Mouse (Mus musculus) erythroblast, adult 5-6 weeks (primary cell): ENCODE data around the gene Ttbk1. TPM values are rescaled to one million over a fixed set of nuclear protein-coding genes. Genes with fewer than 3 reads are reported as not detected.

Experiments
- ATAC-seq: replicated peaks from 2 replicates; pipeline ENCODE4 v1.8.0; 2016; ENCODE audit warnings: moderate number of reproducible peaks, mild to moderate bottlenecking, moderate TSS enrichment, inconsistent platforms; ENCODE audit not compliant: poor library complexity, low FRiP score, severe bottlenecking
- total RNA-seq, 2 experiments: library from RNA; stranded (forward) in 1 of 2; stranded (reverse) in 1 of 2; fragments of 150-400 nt in 1 of 2; fragments of 200-764, 138-1000 nt in 1 of 2; gene quantifications; 2 replicates each; pipeline versions ENCODE4 v1.2.3 to v1.2.4; 2015 to 2017; ENCODE audit warnings: low replicate concordance in 2 of 2

Gene Ttbk1
- total RNA-seq, 2 experiments from 2014 or later, result not detected

DNA sequence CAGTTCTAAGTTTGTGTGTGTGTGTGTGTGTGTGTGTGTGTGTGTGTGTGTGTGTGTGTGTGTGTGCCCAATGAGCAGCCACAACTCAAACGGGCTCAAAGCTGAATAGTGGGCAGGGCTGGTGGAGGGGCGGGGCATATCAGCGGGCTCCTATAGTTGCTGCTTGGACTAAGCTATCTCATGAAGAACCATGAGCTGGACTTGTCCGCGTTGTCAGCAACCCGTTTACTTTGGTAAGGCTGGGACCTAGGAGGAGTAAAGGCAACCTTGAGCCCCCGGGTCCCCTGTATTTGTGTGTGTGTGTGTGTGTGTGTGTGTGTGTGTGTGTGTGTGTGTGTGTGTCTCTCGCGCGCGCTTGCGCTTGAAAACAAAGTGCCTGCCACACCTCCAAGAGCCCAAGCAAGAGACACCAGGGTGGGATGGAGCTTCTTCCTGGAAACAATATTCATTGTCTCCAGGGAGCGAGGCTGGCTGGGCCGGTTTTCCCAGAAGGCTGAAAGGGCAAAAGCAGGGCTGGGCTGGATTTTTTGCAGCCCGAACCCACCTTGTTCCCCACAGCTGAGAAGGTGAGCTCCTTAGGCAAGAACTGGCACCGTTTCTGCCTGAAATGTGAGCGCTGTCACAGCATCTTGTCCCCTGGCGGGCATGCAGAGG is 58.6 kb downstream of the Ttbk1 start, which contains the start of gene Crip3:
Gene Crip3 (plus strand): TSS at position 166 of the 654 bp plus-strand sequence.
- ATAC-seq, result no peak

DNA sequence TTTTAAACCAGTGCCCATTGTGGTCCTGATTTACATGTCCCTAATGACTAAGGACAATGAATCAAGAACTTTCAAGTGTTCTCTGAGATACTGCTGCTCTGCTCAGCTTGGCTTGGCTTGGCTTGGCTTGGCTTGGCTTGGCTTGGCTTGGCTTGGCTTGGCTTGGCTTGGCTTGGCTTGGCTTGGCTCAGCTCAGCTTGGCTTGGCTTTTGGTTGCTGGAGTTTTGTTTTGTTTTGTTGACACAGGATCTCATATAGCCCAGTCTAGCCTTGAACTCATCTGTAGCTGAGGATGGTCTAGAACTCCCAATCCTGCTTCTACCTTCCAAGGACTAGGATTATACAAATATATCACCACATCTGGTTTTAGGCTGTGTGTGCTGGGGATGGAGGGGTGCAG is 61.0 kb downstream of the Ttbk1 start:
- no peak for ATAC-seq

DNA sequence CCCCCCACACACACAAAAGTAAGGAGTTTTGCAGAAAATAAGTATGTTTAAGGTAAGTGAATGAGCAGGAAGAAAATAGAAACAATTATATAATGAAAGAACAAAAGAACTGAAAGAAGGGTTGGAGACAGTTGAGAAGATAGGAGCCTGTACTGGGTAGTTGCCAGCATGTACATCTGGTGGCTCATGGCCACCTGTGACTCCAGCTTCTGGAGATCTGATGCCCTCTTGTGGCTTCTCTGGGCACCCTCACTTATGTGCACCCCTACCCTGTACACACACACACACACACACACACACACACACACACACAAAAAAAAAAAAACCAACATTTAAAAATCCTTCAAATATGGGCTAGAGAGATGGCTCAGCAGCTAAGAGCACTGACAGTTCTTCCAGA is 67.8 kb downstream of the Ttbk1 start:
- ATAC-seq, result no peak

DNA sequence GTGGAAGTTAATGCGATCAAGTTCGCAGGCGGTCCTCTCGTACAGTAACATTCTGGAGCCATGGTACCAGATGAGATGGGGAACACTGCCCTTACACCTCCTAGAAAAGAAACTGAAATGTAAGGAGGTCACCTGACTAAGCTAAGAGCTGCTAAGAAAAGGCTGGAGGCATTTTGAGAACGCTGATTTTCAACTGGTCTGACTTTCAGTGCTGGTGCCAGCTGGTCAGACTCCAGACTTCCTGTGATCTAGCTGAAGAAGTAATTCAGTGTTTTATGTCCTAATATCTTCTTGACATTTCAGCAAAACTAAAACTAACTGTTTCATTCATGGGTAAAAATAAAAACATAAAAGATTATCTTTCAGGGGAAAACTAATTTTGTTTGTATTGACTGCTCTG is 68.8 kb downstream of the Ttbk1 start:
- no peak for ATAC-seq

DNA sequence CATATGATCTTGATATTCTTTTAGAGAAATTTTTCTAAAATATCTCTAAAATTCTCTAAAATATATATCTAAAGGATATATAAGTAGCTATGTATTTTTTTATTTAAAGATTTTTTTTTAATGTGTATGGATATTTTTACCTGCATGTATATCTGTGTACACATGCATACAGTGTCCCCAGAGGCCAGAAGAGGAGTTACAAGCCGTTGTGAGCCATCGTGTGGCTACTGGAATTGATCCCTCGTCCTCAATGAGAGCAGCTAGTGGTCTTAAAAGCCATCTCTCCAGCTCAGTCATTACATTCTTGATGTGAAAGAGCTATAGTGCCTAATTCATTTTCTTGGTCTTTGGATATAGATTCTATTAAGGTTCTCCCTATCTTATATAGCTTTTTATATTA is 79.0 kb downstream of the Ttbk1 start:
- ATAC-seq, result no peak

DNA sequence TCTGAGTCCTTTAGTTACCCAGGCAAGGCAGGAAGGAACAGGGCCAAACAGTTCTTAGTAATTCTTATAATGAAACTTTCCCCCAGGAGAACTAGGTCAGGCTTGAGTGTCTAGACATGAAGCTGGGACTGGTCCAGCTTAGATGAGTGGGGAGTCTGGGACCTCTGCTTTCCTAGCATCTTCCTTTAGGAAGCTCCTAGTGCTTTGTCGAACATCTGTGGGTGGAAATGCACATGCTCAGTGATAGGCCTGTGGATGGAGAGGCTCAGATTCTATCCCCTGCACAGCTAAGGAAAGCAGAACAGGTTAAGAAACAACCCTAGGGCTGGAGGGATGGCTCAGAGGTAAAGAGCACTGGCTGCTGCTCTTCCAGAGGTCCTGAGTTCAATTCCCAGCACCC is 92.8 kb downstream of the Ttbk1 start:
- ATAC-seq, result no peak

DNA sequence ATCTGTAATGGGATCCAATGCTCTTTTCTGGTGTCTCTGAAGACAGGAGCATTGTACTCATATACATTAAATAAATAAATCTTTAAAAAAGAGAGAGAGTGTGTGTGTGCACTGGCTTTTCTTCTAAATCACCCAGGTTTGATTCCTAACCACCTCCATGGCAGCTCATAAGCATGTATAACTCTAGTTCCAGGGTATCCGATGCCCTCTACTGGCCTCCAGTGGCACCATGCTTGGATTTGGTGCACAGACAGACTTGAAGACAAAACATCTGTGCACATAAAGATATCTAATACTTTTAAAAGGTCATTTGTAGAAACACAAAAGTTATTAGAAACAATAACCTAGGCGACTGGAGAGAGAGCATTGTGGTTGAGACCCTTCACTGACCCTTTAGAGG is 94.5 kb downstream of the Ttbk1 start:
- no peak for ATAC-seq

Other genes with a start within 250 kb of the Ttbk1 start
- 14.8 and 18.8 TPM in 2 replicates for gene Polr1c, start 239.6 kb downstream of the Ttbk1 start, total RNA-seq (2015; ENCODE audit: low replicate concordance)
- 9.6 and 15.1 TPM in 2 replicates for gene Polr1c, start 239.6 kb downstream of the Ttbk1 start, total RNA-seq (2017; ENCODE audit: low replicate concordance)
- 15.4 and 42.8 TPM in 2 replicates for gene Yipf3, start 239.6 kb downstream of the Ttbk1 start, total RNA-seq (2015; ENCODE audit: low replicate concordance)
- 22.7 and 29.7 TPM in 2 replicates for gene Yipf3, start 239.6 kb downstream of the Ttbk1 start, total RNA-seq (2017; ENCODE audit: low replicate concordance)
- 0.42 TPM in 1 of 2 replicates, not detected in the other for gene Lrrc73, start 234.1 kb downstream of the Ttbk1 start, total RNA-seq (2015; ENCODE audit: low replicate concordance)
- 0.42 and 1.4 TPM in 2 replicates for gene Lrrc73, start 234.1 kb downstream of the Ttbk1 start, total RNA-seq (2017; ENCODE audit: low replicate concordance)
- gene Tjap1, start 204.6 kb downstream of the Ttbk1 start, total RNA-seq (2015; ENCODE audit: low replicate concordance), result 4.0 and 23.1 TPM in 2 replicates
- gene Tjap1, start 204.6 kb downstream of the Ttbk1 start, total RNA-seq (2017; ENCODE audit: low replicate concordance), result 12.3 and 28.2 TPM in 2 replicates
- gene Dlk2, start 190.3 kb downstream of the Ttbk1 start, total RNA-seq (2015; ENCODE audit: low replicate concordance), result not detected in 2 replicates
- not detected in 2 replicates for gene Dlk2, start 190.3 kb downstream of the Ttbk1 start, total RNA-seq (2017; ENCODE audit: low replicate concordance)
- 0.84 and 2.5 TPM in 2 replicates for gene Abcc10, start 159.3 kb downstream of the Ttbk1 start, total RNA-seq (2015; ENCODE audit: low replicate concordance)
- 0.51 and 1.1 TPM in 2 replicates for gene Abcc10, start 159.3 kb downstream of the Ttbk1 start, total RNA-seq (2017; ENCODE audit: low replicate concordance)
- gene Zfp318, start 103.9 kb downstream of the Ttbk1 start, total RNA-seq (2015; ENCODE audit: low replicate concordance), result 3.6 and 5.6 TPM in 2 replicates
- 3.9 and 4.7 TPM in 2 replicates for gene Zfp318, start 103.9 kb downstream of the Ttbk1 start, total RNA-seq (2017; ENCODE audit: low replicate concordance)
- gene Crip3, start 58.7 kb downstream of the Ttbk1 start, total RNA-seq (2015; ENCODE audit: low replicate concordance), result not detected in 2 replicates
- not detected in 2 replicates for gene Crip3, start 58.7 kb downstream of the Ttbk1 start, total RNA-seq (2017; ENCODE audit: low replicate concordance)
- not detected in 2 replicates for gene Slc22a7, start 49.2 kb downstream of the Ttbk1 start, total RNA-seq (2015; ENCODE audit: low replicate concordance)
- not detected in 2 replicates for gene Slc22a7, start 49.2 kb downstream of the Ttbk1 start, total RNA-seq (2017; ENCODE audit: low replicate concordance)
- gene Dnph1, start 9.0 kb upstream of the Ttbk1 start, total RNA-seq (2015; ENCODE audit: low replicate concordance), result 2.7 and 3.3 TPM in 2 replicates
- 1.5 and 4.0 TPM in 2 replicates for gene Dnph1, start 9.0 kb upstream of the Ttbk1 start, total RNA-seq (2017; ENCODE audit: low replicate concordance)
- 1.3 TPM in 1 of 2 replicates, not detected in the other for gene Cul9, start 58.7 kb upstream of the Ttbk1 start, total RNA-seq (2015; ENCODE audit: low replicate concordance)
- gene Cul9, start 58.7 kb upstream of the Ttbk1 start, total RNA-seq (2017; ENCODE audit: low replicate concordance), result 3.3 and 4.5 TPM in 2 replicates
- 7.3 and 11.5 TPM in 2 replicates for gene Srf, start 68.5 kb upstream of the Ttbk1 start, total RNA-seq (2015; ENCODE audit: low replicate concordance)
- gene Srf, start 68.5 kb upstream of the Ttbk1 start, total RNA-seq (2017; ENCODE audit: low replicate concordance), result 6.0 and 7.8 TPM in 2 replicates
- not detected in 2 replicates for gene Ptk7, start 141.8 kb upstream of the Ttbk1 start, total RNA-seq (2015; ENCODE audit: low replicate concordance)
- not detected in 2 replicates for gene Ptk7, start 141.8 kb upstream of the Ttbk1 start, total RNA-seq (2017; ENCODE audit: low replicate concordance)
- 0.38 and 1.3 TPM in 2 replicates for gene Klc4, start 158.3 kb upstream of the Ttbk1 start, total RNA-seq (2015; ENCODE audit: low replicate concordance)
- gene Klc4, start 158.3 kb upstream of the Ttbk1 start, total RNA-seq (2017; ENCODE audit: low replicate concordance), result 7.7 and 12.0 TPM in 2 replicates
- gene Mrpl2, start 158.6 kb upstream of the Ttbk1 start, total RNA-seq (2015; ENCODE audit: low replicate concordance), result 35.5 and 61.9 TPM in 2 replicates
- 19.5 and 41.6 TPM in 2 replicates for gene Mrpl2, start 158.6 kb upstream of the Ttbk1 start, total RNA-seq (2017; ENCODE audit: low replicate concordance)
- 1.9 and 3.8 TPM in 2 replicates for gene Cul7, start 162.7 kb upstream of the Ttbk1 start, total RNA-seq (2015; ENCODE audit: low replicate concordance)
- gene Cul7, start 162.7 kb upstream of the Ttbk1 start, total RNA-seq (2017; ENCODE audit: low replicate concordance), result 0.68 and 1.1 TPM in 2 replicates
- gene Rrp36, start 186.7 kb upstream of the Ttbk1 start, total RNA-seq (2015; ENCODE audit: low replicate concordance), result 2.1 and 7.9 TPM in 2 replicates
- gene Rrp36, start 186.7 kb upstream of the Ttbk1 start, total RNA-seq (2017; ENCODE audit: low replicate concordance), result 7.7 and 11.3 TPM in 2 replicates
- gene Mea1, start 191.1 kb upstream of the Ttbk1 start, total RNA-seq (2015; ENCODE audit: low replicate concordance), result 8.6 and 16.7 TPM in 2 replicates
- 15.1 and 24.5 TPM in 2 replicates for gene Mea1, start 191.1 kb upstream of the Ttbk1 start, total RNA-seq (2017; ENCODE audit: low replicate concordance)
- 5.9 and 16.9 TPM in 2 replicates for gene Klhdc3, start 193.2 kb upstream of the Ttbk1 start, total RNA-seq (2015; ENCODE audit: low replicate concordance)
- 4.1 and 5.2 TPM in 2 replicates for gene Klhdc3, start 193.2 kb upstream of the Ttbk1 start, total RNA-seq (2017; ENCODE audit: low replicate concordance)
- 5.4 and 9.2 TPM in 2 replicates for gene Ppp2r5d, start 217.4 kb upstream of the Ttbk1 start, total RNA-seq (2015; ENCODE audit: low replicate concordance)
- gene Ppp2r5d, start 217.4 kb upstream of the Ttbk1 start, total RNA-seq (2017; ENCODE audit: low replicate concordance), result 7.4 and 10.9 TPM in 2 replicates
- 1.9 and 3.8 TPM in 2 replicates for gene Pex6, start 223.8 kb upstream of the Ttbk1 start, total RNA-seq (2015; ENCODE audit: low replicate concordance)
- 2.8 and 3.9 TPM in 2 replicates for gene Pex6, start 223.8 kb upstream of the Ttbk1 start, total RNA-seq (2017; ENCODE audit: low replicate concordance)
- gene Gnmt, start 241.5 kb upstream of the Ttbk1 start, total RNA-seq (2015; ENCODE audit: low replicate concordance), result not detected in 2 replicates
- not detected in 2 replicates for gene Gnmt, start 241.5 kb upstream of the Ttbk1 start, total RNA-seq (2017; ENCODE audit: low replicate concordance)